Mouse (Mus musculus) neural tube, embryonic 14.5 days (tissue): ENCODE measurements around the gene Ccdc171. TPM values are rescaled to one million over a fixed set of nuclear protein-coding genes. Genes with fewer than 3 reads are reported as not detected.

Source experiments
- ATAC-seq: fragments of 200-750 bp; cut with Nextera tagmentation; 2 replicates; pipeline ENCODE4 v1.8.0; 2017; ENCODE audit warnings: low read depth, mild to moderate bottlenecking, moderate TSS enrichment, moderate library complexity
- H3K27ac ChIP-seq: fragments of 300-500 bp; sonication (generic); 2 replicates; pipeline ENCODE4 v1.5.1; 2014; ENCODE audit warnings: low read depth, mild to moderate bottlenecking, control low read depth, low read length, moderate library complexity, mixed read lengths
- H3K27me3 ChIP-seq: fragments of 300-500 bp; sonication (generic); 2 replicates; pipeline ENCODE4 v1.6.1; 2014; ENCODE audit warnings: low read length; ENCODE audit not compliant: control insufficient read depth, insufficient read depth
- H3K36me3 ChIP-seq: fragments of 300-500 bp; sonication (generic); 2 replicates; pipeline ENCODE4 v1.6.1; 2014; ENCODE audit warnings: low read length, mixed read lengths; ENCODE audit not compliant: control insufficient read depth, insufficient read depth
- H3K4me1 ChIP-seq: fragments of 300-500 bp; sonication (generic); 2 replicates; pipeline ENCODE4 v1.6.1; 2014; ENCODE audit warnings: low read length; ENCODE audit not compliant: control insufficient read depth, insufficient read depth
- H3K4me2 ChIP-seq: fragments of 300-500 bp; sonication (generic); 2 replicates; pipeline ENCODE4 v1.6.1; 2014; ENCODE audit warnings: mild to moderate bottlenecking, low read depth, low read length, control low read depth
- H3K4me3 ChIP-seq: fragments of 300-500 bp; sonication (generic); 2 replicates; pipeline ENCODE4 v1.5.1; 2014; ENCODE audit warnings: low read depth, low read length, control low read depth, mixed read lengths
- H3K9ac ChIP-seq: fragments of 300-500 bp; sonication (generic); replicated peaks from 2 replicates; pipeline ENCODE4 v1.6.1; 2014; ENCODE audit warnings: low read depth, mild to moderate bottlenecking, control low read depth, low read length, mixed read lengths
- H3K9me3 ChIP-seq: fragments of 300-500 bp; sonication (generic); 2 replicates; pipeline ENCODE4 v1.6.1; 2016; ENCODE audit warnings: low read length; ENCODE audit not compliant: control insufficient read depth
- WGBS: fragments of 180-500 bp; shearing (Covaris S2); extraction: QIAGEN DNeasy Blood & Tissue Kit; methylation state at CpG from one replicate; pipeline ENCODE4 v1.1.7; 2014; 5-methylcytosine and 5-hydroxymethylcytosine counted together
- polyA plus RNA-seq: library from polyadenylated mRNA; unstranded; fragments of >200 nt; fragmentation: Nextera tagmentation; extraction: Ambion mirVana; gene quantifications from 2 replicates; pipeline ENCODE4 v1.2.1, GENCODE M21; 2014

Gene Ccdc171
- polyA plus RNA-seq, 1 experiment from 2014 or later: 4.5 TPM

DNA sequence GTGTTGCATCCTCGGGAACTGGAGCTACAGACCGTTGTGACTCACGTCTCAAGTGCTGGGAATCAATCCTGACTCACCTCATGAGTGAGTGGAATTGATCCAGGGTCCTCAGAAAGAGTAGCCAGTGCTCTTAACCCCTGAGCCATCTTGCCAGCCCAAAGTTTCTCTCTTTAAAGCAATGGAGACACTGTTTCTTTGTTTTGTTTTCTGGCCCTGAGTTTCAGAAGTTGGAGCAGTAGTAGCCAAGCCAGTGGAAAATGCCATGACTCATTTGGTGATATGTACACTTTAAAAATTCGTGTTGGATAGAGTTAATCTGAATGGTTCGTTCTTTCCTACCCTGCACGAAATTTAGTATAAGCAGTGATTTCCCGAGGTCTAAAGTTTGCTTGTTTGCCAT is 157.5 kb downstream of the Ccdc171 start:
- Histone ChIP-seq H3K27ac (no peak overlapping the region), H3K27me3 (no peaks in the 10 kb centered on the region), H3K9me3 (no peaks in the 10 kb centered on the region), H3K4me2 (no peak overlapping the region), H3K4me3 (no peak overlapping the region), H3K36me3 (no peaks in the 10 kb centered on the region), H3K4me1 (no peaks in the 10 kb centered on the region), H3K9ac (no peak overlapping the region)
- WGBS: 91% methylated on average over 7 of the region's 7 CpGs
- no peak for ATAC-seq

DNA sequence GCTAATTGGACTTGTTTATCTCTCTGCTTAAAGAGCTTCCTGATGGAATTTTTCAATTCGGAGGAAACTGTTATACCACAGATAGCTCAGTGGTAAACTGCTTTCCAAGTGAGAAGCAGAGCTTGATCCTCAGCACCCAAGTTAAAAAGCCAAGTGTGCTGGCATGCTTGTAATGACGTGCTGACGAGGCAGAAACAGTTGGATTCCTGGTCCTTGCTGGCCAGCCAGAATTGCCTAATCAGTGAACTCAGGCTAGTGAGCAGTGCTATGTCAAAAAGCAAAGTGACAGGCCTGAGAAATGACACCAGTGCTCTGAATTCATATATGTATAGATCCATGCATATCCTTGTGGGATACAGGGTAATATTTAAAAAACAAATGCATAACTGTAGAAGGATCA is 174.8 kb downstream of the Ccdc171 start:
- no peaks in the 10 kb centered on the region for H3K9me3 ChIP-seq
- H3K4me2 ChIP-seq: no peak overlapping the region
- no peak overlapping the region for H3K27ac ChIP-seq
- H3K36me3 ChIP-seq: no peaks in the 10 kb centered on the region
- no peaks in the 10 kb centered on the region for H3K27me3 ChIP-seq
- no peak overlapping the region for H3K9ac ChIP-seq
- H3K4me3 ChIP-seq: no peak overlapping the region
- H3K4me1 ChIP-seq: no peaks in the 10 kb centered on the region
- ATAC-seq: no peak
- WGBS: 79% methylated on average over 3 of the region's 3 CpGs

DNA sequence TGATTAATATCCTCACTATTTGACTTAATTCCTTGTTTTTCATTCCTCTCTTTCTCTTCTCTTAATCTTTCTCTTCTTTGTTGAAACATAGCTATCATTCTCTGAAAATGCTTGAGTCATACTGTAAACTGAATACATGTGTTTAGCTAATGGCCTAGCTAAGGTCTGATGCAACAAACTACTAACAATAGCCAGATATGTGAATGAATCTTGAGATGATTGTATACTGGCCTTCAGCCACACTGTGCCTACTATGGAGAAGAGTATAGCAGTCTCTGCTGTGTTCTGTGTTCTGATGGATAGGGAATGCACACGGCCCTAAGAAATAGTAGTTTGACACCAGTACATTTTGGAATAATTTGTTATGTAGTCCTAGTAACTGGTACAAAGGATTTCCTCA is 191.7 kb downstream of the Ccdc171 start:
- Histone ChIP-seq H3K4me1 (no peaks in the 10 kb centered on the region), H3K4me3 (no peak overlapping the region), H3K27me3 (no peaks in the 10 kb centered on the region), H3K9me3 (no peaks in the 10 kb centered on the region), H3K9ac (no peak overlapping the region), H3K36me3 (no peaks in the 10 kb centered on the region), H3K27ac (no peak overlapping the region), H3K4me2 (no peak overlapping the region)
- no peak for ATAC-seq
- 77% methylated on average over 1 of the region's 1 CpGs for WGBS

DNA sequence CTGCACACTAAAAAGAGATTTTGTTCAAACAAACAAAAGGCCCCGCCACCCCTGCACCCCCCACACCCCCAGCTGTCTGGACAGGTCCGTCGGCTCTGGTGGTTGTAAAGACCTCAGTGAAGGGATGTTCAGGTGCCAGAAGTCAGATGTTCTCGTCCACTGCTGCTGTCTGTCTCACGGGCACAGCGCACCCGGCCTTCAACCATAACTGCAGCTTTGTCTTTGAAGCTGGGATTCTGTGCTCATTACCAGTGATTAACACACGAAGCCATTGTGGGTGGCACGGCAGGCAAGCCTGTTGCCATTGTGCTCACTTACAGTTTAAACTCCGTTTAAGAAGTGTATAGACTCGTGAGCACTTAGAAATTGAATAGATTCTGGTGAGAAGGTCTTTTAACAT is 194.5 kb downstream of the Ccdc171 start:
- Histone ChIP-seq H3K4me3 (no peak overlapping the region), H3K27me3 (no peaks in the 10 kb centered on the region), H3K36me3 (no peaks in the 10 kb centered on the region), H3K4me1 (no peaks in the 10 kb centered on the region), H3K27ac (no peak overlapping the region), H3K9me3 (no peaks in the 10 kb centered on the region), H3K4me2 (no peak overlapping the region), H3K9ac (no peak overlapping the region)
- ATAC-seq: no peak
- 22% methylated on average over 11 of the region's 11 CpGs for WGBS

DNA sequence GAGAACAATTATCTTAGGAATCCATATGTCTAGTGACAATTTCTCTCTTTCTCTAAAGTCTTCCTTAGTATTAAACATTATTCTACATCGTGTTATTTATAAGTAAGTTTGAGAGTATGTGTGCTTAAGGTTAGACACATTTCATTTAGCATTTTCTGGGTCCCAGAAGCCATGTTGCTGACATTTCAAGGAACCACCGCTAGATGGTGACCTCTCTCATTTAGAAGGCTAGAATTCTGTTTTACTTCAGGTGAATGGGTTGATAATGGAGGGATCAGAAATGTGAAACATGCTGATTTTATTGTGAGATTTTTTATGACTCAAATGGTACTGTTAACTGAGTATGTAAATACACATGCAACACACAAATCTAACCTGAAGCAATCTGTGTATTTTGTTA is 199.8 kb downstream of the Ccdc171 start:
- Histone ChIP-seq H3K4me1 (no peaks in the 10 kb centered on the region), H3K9me3 (no peaks in the 10 kb centered on the region), H3K36me3 (no peaks in the 10 kb centered on the region), H3K27ac (no peak overlapping the region), H3K4me3 (no peak overlapping the region), H3K9ac (no peak overlapping the region), H3K27me3 (no peaks in the 10 kb centered on the region), H3K4me2 (no peak overlapping the region)
- no peak for ATAC-seq
- WGBS: 13% methylated on average over 2 of the region's 2 CpGs

DNA sequence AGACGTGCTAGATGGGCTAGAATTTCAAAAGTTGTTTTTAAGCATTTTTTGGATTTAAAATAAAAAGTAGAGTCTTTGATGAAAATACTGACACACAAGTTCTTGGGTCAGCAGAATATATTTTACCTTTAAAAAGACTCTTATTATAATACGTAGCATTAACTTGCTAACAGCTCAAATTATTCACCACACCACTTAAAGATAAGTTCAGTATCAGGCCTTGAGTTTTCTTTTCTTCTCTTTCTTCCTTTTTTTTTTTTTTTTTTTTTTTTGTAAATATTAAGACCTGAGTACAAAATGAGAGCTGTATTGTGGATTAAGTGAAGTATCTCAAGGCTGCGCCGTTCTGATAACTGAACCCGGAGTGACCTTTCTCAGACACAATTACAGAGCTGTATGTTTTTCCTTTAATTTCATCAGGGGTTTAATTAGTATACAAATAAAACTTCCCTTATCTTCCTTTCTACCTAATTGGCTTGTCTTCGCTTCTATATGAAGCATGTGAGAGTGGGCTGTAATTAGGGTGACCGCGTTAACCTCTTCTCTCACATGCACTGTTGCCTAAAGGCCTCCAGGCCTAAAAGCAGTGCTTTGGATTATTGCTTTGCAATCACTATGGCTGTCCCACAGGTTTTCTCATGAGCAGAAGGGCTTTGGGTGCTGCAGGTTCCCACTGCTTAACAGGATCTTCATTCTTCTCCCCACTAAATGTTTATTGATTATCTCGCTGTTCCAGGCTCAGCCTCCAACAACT is 214.0 kb downstream of the Ccdc171 start:
- H3K27ac ChIP-seq: no peak overlapping the region
- WGBS: 71% methylated on average over 9 of the region's 9 CpGs
- no peak overlapping the region for H3K4me3 ChIP-seq
- no peaks in the 10 kb centered on the region for H3K36me3 ChIP-seq
- no peaks in the 10 kb centered on the region for H3K27me3 ChIP-seq
- H3K4me1 ChIP-seq: peaks cover 7% of the 10 kb centered on the region; the same call in 1 of the 2 replicates
- H3K9ac ChIP-seq: no peak overlapping the region
- H3K4me2 ChIP-seq: no peak overlapping the region
- H3K9me3 ChIP-seq: no peaks in the 10 kb centered on the region
- peak; percentile 31; the same call in 1 of the 2 replicates for ATAC-seq

DNA sequence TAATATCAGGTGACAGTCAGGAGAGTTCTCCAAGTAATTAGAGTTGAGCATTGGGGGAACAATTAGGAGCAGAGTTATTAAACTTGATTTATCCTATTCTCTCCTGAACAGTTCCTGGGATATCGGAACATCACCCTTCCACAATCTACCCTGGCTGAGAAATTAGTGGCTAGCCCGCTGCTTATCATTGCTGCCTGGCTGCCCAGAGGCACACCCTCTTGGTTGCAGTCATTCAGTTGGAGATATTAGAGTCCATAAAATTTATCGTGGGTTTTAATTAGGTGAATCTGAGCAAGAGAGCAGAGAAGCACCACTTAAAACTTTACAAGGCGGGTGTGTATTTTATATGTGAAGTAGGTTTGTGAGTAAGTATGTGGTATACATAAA is 214.5 kb downstream of the Ccdc171 start:
- 60% methylated on average over 4 of the region's 4 CpGs for WGBS
- Histone ChIP-seq H3K4me2 (no peak overlapping the region), H3K4me1 (peaks cover 7% of the 10 kb centered on the region; the same call in 1 of the 2 replicates), H3K27ac (no peak overlapping the region), H3K36me3 (no peaks in the 10 kb centered on the region), H3K9me3 (no peaks in the 10 kb centered on the region), H3K27me3 (no peaks in the 10 kb centered on the region), H3K4me3 (no peak overlapping the region), H3K9ac (no peak overlapping the region)
- ATAC-seq: peak; percentile 56; the same call in 1 of the 2 replicates

DNA sequence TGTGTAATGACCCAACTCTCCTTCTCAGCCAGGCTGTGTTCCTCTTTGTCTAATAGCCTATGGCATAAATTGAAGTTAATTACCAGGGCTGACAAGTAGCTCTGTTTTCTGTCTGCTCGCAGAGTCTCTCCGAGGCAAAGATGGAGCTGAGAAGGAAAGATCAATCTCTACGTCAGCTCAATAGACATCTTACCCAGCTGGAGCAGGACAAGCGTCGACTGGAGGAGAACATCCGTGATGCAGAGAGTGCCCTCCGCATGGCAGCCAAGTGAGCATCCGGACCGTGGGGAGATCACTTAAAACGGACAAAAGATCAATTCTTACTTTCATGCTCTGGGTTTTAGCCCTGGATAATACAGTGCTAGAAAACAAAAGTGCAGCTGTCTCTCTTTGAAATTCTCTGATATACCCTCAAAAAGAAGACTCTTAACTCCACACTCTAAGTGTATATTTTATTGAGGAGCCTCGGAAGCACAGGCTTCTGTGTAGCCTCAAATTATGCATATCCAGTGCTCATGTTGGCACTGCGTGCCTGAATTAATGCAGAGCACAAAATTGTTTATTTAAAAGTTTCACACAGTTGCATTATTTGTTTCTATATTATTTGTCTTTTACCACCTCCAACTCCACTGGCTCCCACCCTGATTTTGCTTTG is 217.6 kb downstream of the Ccdc171 start:
- peaks cover 7% of the 10 kb centered on the region; the same call in 1 of the 2 replicates for H3K4me1 ChIP-seq
- H3K27ac ChIP-seq: peak overlapping the region; percentile 28; the same call in 1 of the 2 replicates
- H3K9ac ChIP-seq: no peak overlapping the region

DNA sequence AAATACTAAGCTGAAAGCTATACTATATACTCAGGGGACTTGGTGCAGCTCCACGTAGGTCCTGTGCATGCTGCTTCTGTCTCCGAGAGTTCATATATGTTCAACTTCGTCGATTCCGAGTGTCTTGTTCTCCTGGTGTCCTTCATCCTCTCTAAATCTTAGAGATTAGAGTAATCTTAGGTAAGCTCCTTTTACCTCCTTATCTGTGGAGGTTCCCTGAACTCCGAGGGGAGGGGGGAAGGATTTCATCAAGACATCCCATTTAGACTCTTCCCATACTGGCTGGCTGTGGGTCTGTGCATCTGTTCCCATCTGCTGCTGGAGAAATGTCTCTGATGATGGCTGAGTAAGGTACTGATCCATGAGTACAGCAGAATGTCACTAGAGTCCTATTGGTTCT is 249.8 kb downstream of the Ccdc171 start:
- ATAC-seq: no peak
- Histone ChIP-seq H3K9ac (no peak overlapping the region), H3K4me1 (no peaks in the 10 kb centered on the region), H3K9me3 (no peaks in the 10 kb centered on the region), H3K4me2 (no peak overlapping the region), H3K27ac (no peak overlapping the region), H3K36me3 (no peaks in the 10 kb centered on the region), H3K27me3 (no peaks in the 10 kb centered on the region), H3K4me3 (no peak overlapping the region)
- WGBS: 94% methylated on average over 6 of the region's 6 CpGs

More for the DNA sequence above, 217.6 kb downstream of the Ccdc171 start:
- H3K36me3 ChIP-seq: no peaks in the 10 kb centered on the region
- peak overlapping the region; percentile 17; the same call in 1 of the 2 replicates for H3K4me3 ChIP-seq
- no peaks in the 10 kb centered on the region for H3K27me3 ChIP-seq
- peak overlapping the region; percentile 45 for H3K4me2 ChIP-seq
- ATAC-seq: peak; percentile 81
- 18% methylated on average over 12 of the region's 12 CpGs for WGBS
- no peaks in the 10 kb centered on the region for H3K9me3 ChIP-seq
